Mouse (Mus musculus) heart, adult 10 weeks (tissue): ENCODE results near the gene Pex5l. TPM values are rescaled to one million over a fixed set of nuclear protein-coding genes. Genes with fewer than 3 reads are reported as not detected.

ENCODE experiments used
- polyA plus RNA-seq: library from polyadenylated mRNA; stranded (reverse); fragments of 350-450 nt; fragmentation: Illumina TruSeq; extraction: RNeasy Lipid Tissue Mini Kit (QIAGEN cat#74804); gene quantifications from one replicate; pipeline ENCODE4 v1.2.3, GENCODE M21; 2014; ENCODE audit warnings: low read depth, low replicate concordance

The Pex5l gene
- polyA plus RNA-seq, result 0.52 TPM

GRCm38 (mm10) chr3:33142901-33143461, at the start of gene Pex5l:
Gene Pex5l (minus strand): TSS chr3:33143247.

